Mouse (Mus musculus) mammary gland, adult 2 months (tissue): ENCODE measurements around the gene Raph1. TPM values are rescaled to one million over a fixed set of nuclear protein-coding genes. Genes with fewer than 3 reads are reported as not detected.

Source experiments
- polyA plus RNA-seq: library from polyadenylated mRNA; depleted of rRNA; stranded (reverse); fragments of >200 nt; gene quantifications from 2 replicates; pipeline ENCODE4 v1.2.3, GENCODE M21; 2012; ENCODE audit warnings: low replicate concordance; rRNA removed

Raph1 gene
- polyA plus RNA-seq, result 4.8 and 10.3 TPM in 2 replicates

GRCm38 (mm10) chr1:60566631-60567311 is at the start of gene Raph1:
Gene Raph1, minus strand, starts transcription at chr1:60567104.

Other genes starting within 250 kb of the Raph1 start
- 3.0 and 9.8 TPM in 2 replicates for gene Cyp20a1, start 223.8 kb downstream of the Raph1 start, polyA plus RNA-seq
- 3.2 and 5.4 TPM in 2 replicates for gene Abi2, start 157.5 kb downstream of the Raph1 start, polyA plus RNA-seq
- 3.0 and 3.8 TPM in 2 replicates for gene Cd28, start 149.7 kb upstream of the Raph1 start, polyA plus RNA-seq